Mouse (Mus musculus) hindbrain, embryonic 14.5 days (tissue): ENCODE data around the gene Bcap31. TPM values are rescaled to one million over a fixed set of nuclear protein-coding genes. Genes with fewer than 3 reads are reported as not detected.
"Not testable (repeated sequence)": the region's sequence is repeated elsewhere in the genome, so short reads cannot be mapped to it uniquely, and the experiment has no call there.

Experiments
- ATAC-seq: fragments of 200-750 bp; cut with Nextera tagmentation; 2 replicates; pipeline ENCODE4 v1.8.0; 2017; ENCODE audit warnings: moderate number of reproducible peaks, mild to moderate bottlenecking, moderate TSS enrichment, moderate library complexity; ENCODE audit not compliant: low FRiP score
- DNase-seq: peaks from one replicate; pipeline ENCODE4 v3.0.0-alpha.2; 2015; ENCODE audit warnings: low spot score
- H3K27ac ChIP-seq: fragments of 300-500 bp; sonication (generic); 2 replicates; pipeline ENCODE4 v1.5.1; 2014; ENCODE audit warnings: mild to moderate bottlenecking, moderate library complexity
- H3K27me3 ChIP-seq: fragments of 300-500 bp; sonication (generic); 2 replicates; pipeline ENCODE4 v1.6.1; 2014; ENCODE audit warnings: mild to moderate bottlenecking, low read length, mixed read lengths; ENCODE audit not compliant: control insufficient read depth, insufficient read depth
- H3K36me3 ChIP-seq: fragments of 300-500 bp; sonication (generic); replicated peaks from 2 replicates; pipeline ENCODE4 v1.6.1; 2014; ENCODE audit not compliant: control insufficient read depth, insufficient read depth
- H3K4me1 ChIP-seq: fragments of 300-500 bp; sonication (generic); replicated peaks from 2 replicates; pipeline ENCODE4 v1.6.1; 2014; ENCODE audit warnings: antibody characterized with exemption, low read length, mixed read lengths; ENCODE audit not compliant: control insufficient read depth, insufficient read depth
- H3K4me2 ChIP-seq: fragments of 300-500 bp; sonication (generic); replicated peaks from 2 replicates; pipeline ENCODE4 v1.6.1; 2014; ENCODE audit warnings: mild to moderate bottlenecking, moderate library complexity
- H3K4me3 ChIP-seq: fragments of 300-500 bp; sonication (generic); replicated peaks from 2 replicates; pipeline ENCODE4 v1.5.1; 2014; ENCODE audit warnings: mild to moderate bottlenecking, low read length
- H3K9ac ChIP-seq: fragments of 300-500 bp; sonication (generic); 2 replicates; pipeline ENCODE4 v1.6.1; 2014
- H3K9me3 ChIP-seq: fragments of 300-500 bp; sonication (generic); 2 replicates; pipeline ENCODE4 v1.6.1; 2016; ENCODE audit warnings: low read length; ENCODE audit not compliant: control insufficient read depth
- WGBS: fragments of 180-500 bp; shearing (Covaris S2); extraction: QIAGEN DNeasy Blood & Tissue Kit; methylation state at CpG from one replicate; pipeline ENCODE4 v1.1.7; 2014; 5-methylcytosine and 5-hydroxymethylcytosine counted together
- polyA plus RNA-seq: library from polyadenylated mRNA; unstranded; fragments of >200 nt; fragmentation: Nextera tagmentation; extraction: Ambion mirVana; gene quantifications from 2 replicates; pipeline ENCODE4 v1.2.1, GENCODE M21; 2014

The Bcap31 gene
- polyA plus RNA-seq = 135 and 141 TPM in 2 replicates

DNA sequence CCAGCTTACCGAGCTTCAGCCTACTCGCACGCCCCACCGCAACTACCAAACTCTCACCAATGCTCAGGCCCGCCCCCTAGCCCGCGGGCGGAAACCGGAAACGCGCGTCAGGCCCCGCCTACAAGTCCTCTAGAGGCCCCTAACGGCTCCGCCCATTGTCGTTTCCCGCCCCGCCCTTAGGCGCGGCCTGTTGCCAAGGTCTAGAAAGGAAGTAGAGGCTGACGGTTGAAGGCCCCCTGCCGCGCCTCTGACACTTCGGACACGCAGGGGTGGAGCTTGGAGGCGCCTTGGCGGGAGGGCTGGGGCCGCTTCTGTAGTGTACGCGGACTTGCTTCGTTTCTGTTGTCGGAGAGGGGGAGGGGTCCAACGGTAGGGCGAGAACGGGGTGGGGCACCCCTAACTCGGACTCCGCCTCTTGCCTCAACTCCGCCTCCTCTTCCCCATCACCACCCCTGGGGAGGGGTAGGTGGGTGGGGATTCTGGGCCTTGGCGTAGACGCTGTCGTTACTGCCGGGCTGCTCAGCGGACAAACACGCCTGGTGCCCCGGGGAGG, at the start of gene Bcap31, which contains the start of gene Abcd1:
Gene Bcap31 (minus strand): TSS at position 67 of the 553 bp plus-strand sequence.
Gene Abcd1 (plus strand): TSS at position 489 of the 553 bp plus-strand sequence.
- Histone ChIP-seq H3K4me1 (peaks cover 20% of the 10 kb centered on the region; the same call in 1 of the 2 replicates), H3K4me3 (peak within 1 kb of the TSS; percentile 49), H3K9ac (peak within 1 kb of the TSS; percentile 60), H3K27ac (peak within 1 kb of the TSS; percentile 67), H3K36me3 (no peaks in the 10 kb centered on the region; the same call in 1 of the 2 replicates), H3K27me3 (no peaks in the 10 kb centered on the region), H3K4me2 (peak within 1 kb of the TSS; percentile 68), H3K9me3 (no peaks in the 10 kb centered on the region)
- ATAC-seq (peak; percentile 94), DNase-seq (peak; percentile 87)
- WGBS = 20% methylated on average over 36 of the region's 45 CpGs

- DNase-seq (no peak), ATAC-seq (no peak)
- Histone ChIP-seq H3K9me3 (no peaks in the 10 kb centered on the region), H3K36me3 (no peaks in the 10 kb centered on the region), H3K27me3 (no peaks in the 10 kb centered on the region), H3K4me1 (no peaks in the 10 kb centered on the region), H3K4me3 (no peak overlapping the region), H3K4me2 (no peak overlapping the region), H3K27ac (no peak overlapping the region), H3K9ac (no peak overlapping the region)
- 79% methylated on average over 1 of the region's 1 CpGs for WGBS
These were observed 49.3 kb upstream of the Bcap31 start for GRCm38 (mm10) chrX:73765311-73765710.

DNA sequence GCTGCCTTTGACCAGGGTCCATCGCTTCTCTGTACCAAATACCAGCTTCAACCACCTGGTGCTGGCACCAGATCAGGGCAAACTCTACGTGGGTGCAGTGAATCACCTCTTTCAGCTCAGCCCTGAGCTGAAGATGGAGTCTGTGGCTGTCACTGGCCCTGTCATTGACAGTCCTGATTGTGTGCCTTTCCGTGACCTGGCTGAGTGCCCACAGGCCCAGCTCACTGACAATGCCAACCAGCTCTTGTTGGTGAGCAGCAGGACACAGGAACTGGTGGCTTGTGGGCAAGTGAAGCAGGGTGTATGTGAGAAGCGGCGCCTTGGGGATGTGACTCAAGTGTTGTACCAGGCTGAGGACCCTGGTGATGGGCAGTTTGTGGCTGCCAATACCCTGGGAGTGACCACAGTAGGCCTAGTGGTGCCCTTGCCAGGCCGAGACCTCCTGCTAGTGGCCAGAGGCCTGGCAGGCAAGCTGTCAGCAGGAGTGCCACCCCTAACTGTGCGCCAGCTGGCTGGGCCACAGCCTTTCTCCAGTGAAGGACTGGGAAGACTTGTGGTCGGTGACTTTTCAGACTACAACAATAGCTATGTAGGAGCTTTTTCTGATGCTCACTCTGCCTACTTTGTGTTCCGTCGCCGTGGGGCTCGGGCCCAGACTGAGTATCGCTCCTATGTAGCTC, 42.8 kb upstream of the Bcap31 start:
- no peak overlapping the region for H3K27ac ChIP-seq
- H3K9me3 ChIP-seq = no peaks in the 10 kb centered on the region
- 83% methylated on average over 13 of the region's 13 CpGs for WGBS
- no peaks in the 10 kb centered on the region for H3K4me1 ChIP-seq
- H3K4me3 ChIP-seq = no peak overlapping the region
- no peak for ATAC-seq
- no peaks in the 10 kb centered on the region for H3K36me3 ChIP-seq
- H3K4me2 ChIP-seq = no peak overlapping the region
- H3K9ac ChIP-seq = no peak overlapping the region
- DNase-seq = no peak
- no peaks in the 10 kb centered on the region; the same call in 1 of the 2 replicates for H3K27me3 ChIP-seq

GRCm38 (mm10) chrX:73756334-73757140, 40.6 kb upstream of the Bcap31 start, which contains the start of gene Plxnb3:
TSS of gene Plxnb3 (plus strand) at chrX:73757090.
- DNase-seq (no peak), ATAC-seq (no peak)
- Histone ChIP-seq H3K36me3 (no peaks in the 10 kb centered on the region), H3K27ac (no peak within 1 kb of the TSS), H3K27me3 (no peaks in the 10 kb centered on the region; the same call in 1 of the 2 replicates), H3K4me2 (no peak within 1 kb of the TSS), H3K4me3 (no peak within 1 kb of the TSS), H3K4me1 (no peaks in the 10 kb centered on the region), H3K9ac (no peak within 1 kb of the TSS), H3K9me3 (no peaks in the 10 kb centered on the region)
- WGBS = 57% methylated on average over 5 of the region's 5 CpGs

- DNase-seq (no peak), ATAC-seq (no peak)
- Histone ChIP-seq H3K4me3 (no peak overlapping the region), H3K9me3 (no peaks in the 10 kb centered on the region), H3K4me2 (no peak overlapping the region), H3K27ac (no peak overlapping the region), H3K36me3 (no peaks in the 10 kb centered on the region), H3K9ac (no peak overlapping the region), H3K27me3 (no peaks in the 10 kb centered on the region), H3K4me1 (no peaks in the 10 kb centered on the region)
- WGBS = 100% methylated on average over 1 of the region's 1 CpGs
These were observed 33.0 kb upstream of the Bcap31 start for GRCm38 (mm10) chrX:73748977-73749376.

- H3K36me3 ChIP-seq = no peaks in the 10 kb centered on the region
- H3K4me1 ChIP-seq = no peaks in the 10 kb centered on the region
- H3K27me3 ChIP-seq = no peaks in the 10 kb centered on the region
- no peak overlapping the region for H3K4me3 ChIP-seq
- no peak overlapping the region for H3K9ac ChIP-seq
- DNase-seq = no peak
- no peak overlapping the region for H3K4me2 ChIP-seq
- no peak for ATAC-seq
- 76% methylated on average over 1 of the region's 1 CpGs for WGBS
- no peaks in the 10 kb centered on the region for H3K9me3 ChIP-seq
- no peak overlapping the region for H3K27ac ChIP-seq
These were observed 29.0 kb upstream of the Bcap31 start for GRCm38 (mm10) chrX:73744774-73745481.

DNA sequence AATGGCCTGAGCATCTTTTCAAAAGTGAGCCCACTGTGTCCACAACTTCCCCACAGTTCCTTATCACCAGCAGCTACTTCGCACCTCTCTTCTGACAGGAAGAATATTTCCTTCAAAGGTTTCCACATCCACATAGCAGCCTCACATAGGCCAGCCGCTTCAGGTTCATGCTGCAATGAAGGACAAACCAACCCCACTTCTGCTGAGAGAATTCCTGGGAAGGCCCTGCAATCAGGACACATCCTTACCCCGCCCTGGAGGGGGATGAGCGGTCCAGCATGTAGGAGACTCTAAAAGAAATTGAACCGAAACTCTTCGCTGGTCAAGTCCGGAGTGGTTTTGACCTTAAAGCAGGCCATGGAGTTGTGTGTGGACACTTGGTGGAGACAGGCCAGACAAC, 23.9 kb upstream of the Bcap31 start:
- 97% methylated on average over 7 of the region's 7 CpGs for WGBS
- H3K9ac ChIP-seq = not testable (repeated sequence)

GRCm38 (mm10) chrX:73739151-73739550, 23.2 kb upstream of the Bcap31 start:
- H3K27ac ChIP-seq = no peak overlapping the region
- H3K27me3 ChIP-seq = no peaks in the 10 kb centered on the region
- H3K9me3 ChIP-seq = no peaks in the 10 kb centered on the region
- no peak overlapping the region for H3K9ac ChIP-seq
- no peaks in the 10 kb centered on the region for H3K36me3 ChIP-seq
- 66% methylated on average over 5 of the region's 5 CpGs for WGBS
- ATAC-seq = no peak
- no peak overlapping the region for H3K4me3 ChIP-seq
- H3K4me1 ChIP-seq = no peaks in the 10 kb centered on the region
- no peak overlapping the region for H3K4me2 ChIP-seq
- DNase-seq = no peak

More for the DNA sequence above, 23.9 kb upstream of the Bcap31 start:
- not testable (repeated sequence) for H3K27me3 ChIP-seq, H3K4me3 ChIP-seq, H3K36me3 ChIP-seq, H3K4me2 ChIP-seq, ATAC-seq, H3K4me1 ChIP-seq, DNase-seq, H3K9me3 ChIP-seq, H3K27ac ChIP-seq

- WGBS = 70% methylated on average over 1 of the region's 1 CpGs
- ATAC-seq (no peak), DNase-seq (no peak)
- Histone ChIP-seq H3K27me3 (no peaks in the 10 kb centered on the region), H3K4me2 (no peak overlapping the region), H3K4me3 (no peak overlapping the region), H3K9me3 (no peaks in the 10 kb centered on the region), H3K36me3 (no peaks in the 10 kb centered on the region), H3K9ac (no peak overlapping the region), H3K4me1 (no peaks in the 10 kb centered on the region), H3K27ac (no peak overlapping the region)
These were observed 22.2 kb upstream of the Bcap31 start for GRCm38 (mm10) chrX:73738155-73738554.
